Mouse (Mus musculus): ENCODE data around the gene Acox3. TPM values are rescaled to one million over a fixed set of nuclear protein-coding genes. Genes with fewer than 3 reads are reported as not detected.

Acox3 gene
- polyA plus RNA-seq, 1 experiment from 2014 or later = 19.7 TPM

DNA sequence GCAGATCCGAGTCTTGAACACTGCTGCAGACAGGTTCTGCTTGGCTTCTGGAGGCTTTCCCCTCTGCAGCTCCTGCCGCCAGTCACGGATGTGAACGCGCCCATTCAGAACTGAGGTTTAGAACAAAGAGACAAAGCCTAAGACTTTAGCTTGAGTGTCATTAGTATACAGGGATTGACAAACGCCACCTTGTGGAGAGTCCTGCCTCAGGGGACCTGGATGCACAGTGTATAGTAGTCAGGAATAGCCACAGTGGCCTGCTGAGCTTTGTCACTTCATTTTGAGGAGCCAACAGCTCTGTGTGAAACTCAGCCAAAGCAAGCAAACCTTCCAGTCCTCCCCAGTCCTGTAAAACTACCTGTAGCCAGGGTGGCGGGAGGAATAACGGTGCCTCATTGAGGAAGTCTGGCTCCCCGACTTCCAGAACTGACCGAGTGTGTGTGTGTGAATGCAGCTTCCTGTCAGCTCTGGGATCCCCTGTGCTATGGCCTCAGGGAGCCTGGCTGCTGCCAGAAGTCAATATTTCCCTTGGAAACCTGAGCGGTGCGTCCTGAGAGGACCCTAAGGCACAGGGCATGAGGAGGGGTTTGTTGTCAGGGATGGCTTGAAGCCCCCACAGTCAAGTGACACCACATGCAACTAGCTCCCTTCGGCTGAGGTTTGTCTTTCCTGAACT, 24.8 kb upstream of the Acox3 start:
- Histone ChIP-seq H3K27me3 (replicated peaks; ENCODE audit: control insufficient read depth, insufficient read depth, low read length) (no peaks in the 10 kb centered on the region), H3K4me2 (replicated peaks; ENCODE audit: low read depth) (no peak overlapping the region), H3K27ac (ENCODE audit: low read depth, low read length) (no peak overlapping the region), H3K36me3 (ENCODE audit: control insufficient read depth, insufficient read depth) (peaks cover 56% of the 10 kb centered on the region), H3K4me1 (replicated peaks; ENCODE audit: control insufficient read depth, insufficient read depth, low read length) (no peaks in the 10 kb centered on the region), H3K9me3 (ENCODE audit: control insufficient read depth) (no peaks in the 10 kb centered on the region), H3K9ac (ENCODE audit: low read depth, low read length) (no peak overlapping the region), H3K4me3 (ENCODE audit: low read depth, low read length) (no peak overlapping the region)
- no peak for ATAC-seq
- peak; percentile 62 for TF ChIP-seq CTCF (IDR thresholded peaks at IDR 0.05; ENCODE audit: low read depth)
- 81% methylated on average over 13 of the region's 13 CpGs for WGBS

DNA sequence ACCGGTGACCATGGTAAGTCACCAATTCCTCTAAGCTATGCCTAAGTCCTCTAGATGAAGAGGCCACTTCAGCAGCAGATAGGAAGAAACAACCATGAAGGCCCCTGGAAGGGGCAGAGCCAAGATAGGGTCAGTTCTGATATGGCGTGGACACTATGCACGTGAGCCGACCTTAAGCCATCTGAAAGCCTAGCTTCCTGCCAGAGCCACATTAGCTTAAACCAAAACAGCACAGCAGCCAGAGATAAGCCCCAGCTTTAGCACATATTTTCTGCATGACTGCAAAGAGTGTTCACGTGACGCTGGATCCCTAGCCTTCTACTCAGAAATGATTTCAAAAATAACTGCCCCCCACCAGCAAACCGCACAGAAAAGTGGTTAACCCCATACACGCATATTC, 23.4 kb upstream of the Acox3 start:
- Histone ChIP-seq H3K4me1 (replicated peaks; ENCODE audit: control insufficient read depth, insufficient read depth, low read length) (no peaks in the 10 kb centered on the region), H3K9ac (ENCODE audit: low read depth, low read length) (no peak overlapping the region), H3K27me3 (replicated peaks; ENCODE audit: control insufficient read depth, insufficient read depth, low read length) (no peaks in the 10 kb centered on the region), H3K36me3 (ENCODE audit: control insufficient read depth, insufficient read depth) (peaks cover 68% of the 10 kb centered on the region), H3K27ac (ENCODE audit: low read depth, low read length) (no peak overlapping the region), H3K9me3 (ENCODE audit: control insufficient read depth) (no peaks in the 10 kb centered on the region), H3K4me2 (replicated peaks; ENCODE audit: low read depth) (no peak overlapping the region), H3K4me3 (ENCODE audit: low read depth, low read length) (no peak overlapping the region)
- ATAC-seq = no peak
- WGBS = 74% methylated on average over 8 of the region's 8 CpGs
- TF ChIP-seq CTCF (IDR thresholded peaks at IDR 0.05; ENCODE audit: low read depth) = no peak

DNA sequence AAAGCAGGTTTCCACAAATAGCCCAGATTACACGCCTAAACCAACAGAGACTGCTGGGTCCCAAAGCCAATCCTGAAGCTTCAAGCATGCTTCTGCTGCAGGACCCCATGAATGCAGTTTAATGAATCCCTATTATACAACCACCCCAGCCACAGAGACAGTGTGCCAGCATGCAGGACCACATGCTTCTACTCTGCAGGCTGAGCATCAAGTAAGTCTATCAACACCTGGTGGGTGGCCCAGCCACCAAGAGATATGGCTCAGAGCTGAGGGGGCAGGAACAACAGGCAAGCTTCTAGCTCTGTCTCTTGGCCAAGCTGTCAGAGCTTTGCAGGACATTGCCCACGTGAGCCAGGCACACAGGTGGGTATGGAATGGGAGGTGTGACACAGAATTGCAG, 20.2 kb upstream of the Acox3 start:
- Histone ChIP-seq H3K4me3 (ENCODE audit: low read depth, low read length) (no peak overlapping the region), H3K4me1 (replicated peaks; ENCODE audit: control insufficient read depth, insufficient read depth, low read length) (no peaks in the 10 kb centered on the region), H3K27me3 (replicated peaks; ENCODE audit: control insufficient read depth, insufficient read depth, low read length) (no peaks in the 10 kb centered on the region), H3K36me3 (ENCODE audit: control insufficient read depth, insufficient read depth) (peaks cover 82% of the 10 kb centered on the region), H3K4me2 (replicated peaks; ENCODE audit: low read depth) (no peak overlapping the region), H3K27ac (ENCODE audit: low read depth, low read length) (no peak overlapping the region), H3K9ac (ENCODE audit: low read depth, low read length) (no peak overlapping the region), H3K9me3 (ENCODE audit: control insufficient read depth) (no peaks in the 10 kb centered on the region)
- no peak for ATAC-seq
- 100% methylated on average over 2 of the region's 2 CpGs for WGBS
- no peak for TF ChIP-seq CTCF (IDR thresholded peaks at IDR 0.05; ENCODE audit: low read depth)

DNA sequence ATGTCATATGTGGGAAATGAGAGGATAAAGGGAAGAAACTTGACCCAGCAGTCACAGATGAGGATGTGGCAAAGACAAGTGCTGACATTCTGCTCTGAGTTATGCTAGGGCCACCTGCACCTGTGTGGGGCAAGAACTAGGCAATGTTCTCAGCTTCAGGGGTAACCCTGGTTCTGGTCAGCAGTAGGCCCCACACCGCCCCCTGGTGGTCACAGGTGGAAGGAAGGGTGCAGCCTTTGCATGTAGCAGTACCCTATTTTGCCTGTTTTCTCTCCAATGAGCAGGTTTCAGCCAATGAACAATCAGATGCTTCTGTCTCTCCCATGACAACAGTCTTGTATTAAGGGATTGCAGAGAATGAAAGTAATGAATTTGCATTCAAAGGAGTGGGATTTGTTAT, 19.4 kb upstream of the Acox3 start:
- Histone ChIP-seq H3K36me3 (ENCODE audit: control insufficient read depth, insufficient read depth) (peaks cover 83% of the 10 kb centered on the region), H3K4me3 (ENCODE audit: low read depth, low read length) (no peak overlapping the region), H3K9ac (ENCODE audit: low read depth, low read length) (no peak overlapping the region), H3K27me3 (replicated peaks; ENCODE audit: control insufficient read depth, insufficient read depth, low read length) (no peaks in the 10 kb centered on the region), H3K9me3 (ENCODE audit: control insufficient read depth) (no peaks in the 10 kb centered on the region), H3K27ac (ENCODE audit: low read depth, low read length) (no peak overlapping the region), H3K4me1 (replicated peaks; ENCODE audit: control insufficient read depth, insufficient read depth, low read length) (no peaks in the 10 kb centered on the region), H3K4me2 (replicated peaks; ENCODE audit: low read depth) (no peak overlapping the region)
- TF ChIP-seq CTCF (IDR thresholded peaks at IDR 0.05; ENCODE audit: low read depth) = peak; percentile 98
- ATAC-seq = no peak
- 0% methylated on average over 1 of the region's 1 CpGs for WGBS

DNA sequence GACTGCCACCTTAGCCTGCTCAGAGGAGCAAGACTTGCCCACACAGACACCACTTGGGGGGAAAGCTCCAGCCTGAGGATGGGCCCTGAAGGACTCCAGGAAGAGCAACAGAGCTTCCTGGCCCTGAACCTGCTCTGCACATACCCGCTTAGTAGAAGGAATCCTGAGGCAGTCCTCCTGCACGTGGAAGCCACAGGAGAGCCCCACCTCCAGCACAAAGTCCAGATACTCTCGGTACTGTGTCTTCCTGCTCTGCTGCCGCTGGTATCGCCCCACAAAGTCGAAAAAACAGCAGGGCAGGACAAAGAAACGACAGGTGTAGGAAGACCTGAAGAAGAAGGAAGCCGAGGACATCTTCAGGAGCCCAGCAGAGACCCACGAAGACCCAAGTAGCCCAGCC, 17.6 kb upstream of the Acox3 start:
- WGBS = 40% methylated on average over 9 of the region's 9 CpGs
- H3K27ac ChIP-seq (ENCODE audit: low read depth, low read length) = peak overlapping the region; percentile 58

DNA sequence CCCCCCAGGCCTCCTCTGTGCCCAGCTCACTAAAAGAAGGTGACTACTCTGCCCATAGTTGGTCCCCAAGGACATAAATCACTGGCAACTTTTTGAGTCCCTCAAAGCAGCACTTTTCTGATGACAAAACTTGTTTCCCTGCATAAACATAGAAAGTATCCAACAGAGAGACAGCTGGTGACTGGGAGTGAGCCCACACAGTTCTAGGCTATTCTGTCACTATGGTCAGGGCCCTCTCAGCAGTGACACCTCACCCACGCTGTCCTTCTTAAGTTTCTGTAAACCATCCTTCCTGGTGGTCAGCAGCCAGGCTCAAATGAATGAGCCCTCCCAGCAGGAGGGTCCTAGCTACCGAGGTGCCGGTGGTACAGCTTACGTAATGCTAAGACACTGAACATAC, 16.2 kb upstream of the Acox3 start:
- peaks cover 83% of the 10 kb centered on the region for H3K36me3 ChIP-seq (ENCODE audit: control insufficient read depth, insufficient read depth)

More for the DNA sequence above, 17.6 kb upstream of the Acox3 start:
- TF ChIP-seq CTCF (IDR thresholded peaks at IDR 0.05; ENCODE audit: low read depth) = no peak
- H3K4me3 ChIP-seq (ENCODE audit: low read depth, low read length) = no peak overlapping the region
- peak overlapping the region; percentile 27; the same call in 1 of the 2 replicates for H3K4me2 ChIP-seq (replicated peaks; ENCODE audit: low read depth)
- no peaks in the 10 kb centered on the region for H3K27me3 ChIP-seq (replicated peaks; ENCODE audit: control insufficient read depth, insufficient read depth, low read length)
- H3K4me1 ChIP-seq (replicated peaks; ENCODE audit: control insufficient read depth, insufficient read depth, low read length) = no peaks in the 10 kb centered on the region
- peaks cover 90% of the 10 kb centered on the region for H3K36me3 ChIP-seq (ENCODE audit: control insufficient read depth, insufficient read depth)
- H3K9me3 ChIP-seq (ENCODE audit: control insufficient read depth) = no peaks in the 10 kb centered on the region
- ATAC-seq = peak; percentile 87
- H3K9ac ChIP-seq (ENCODE audit: low read depth, low read length) = no peak overlapping the region

More for the DNA sequence above, 16.2 kb upstream of the Acox3 start:
- no peak for ATAC-seq
- H3K4me2 ChIP-seq (replicated peaks; ENCODE audit: low read depth) = no peak overlapping the region
- no peaks in the 10 kb centered on the region for H3K4me1 ChIP-seq (replicated peaks; ENCODE audit: control insufficient read depth, insufficient read depth, low read length)
- no peaks in the 10 kb centered on the region for H3K9me3 ChIP-seq (ENCODE audit: control insufficient read depth)
- H3K4me3 ChIP-seq (ENCODE audit: low read depth, low read length) = no peak overlapping the region
- no peak overlapping the region for H3K9ac ChIP-seq (ENCODE audit: low read depth, low read length)
- no peak for TF ChIP-seq CTCF (IDR thresholded peaks at IDR 0.05; ENCODE audit: low read depth)
- H3K27ac ChIP-seq (ENCODE audit: low read depth, low read length) = no peak overlapping the region
- H3K27me3 ChIP-seq (replicated peaks; ENCODE audit: control insufficient read depth, insufficient read depth, low read length) = no peaks in the 10 kb centered on the region
- 93% methylated on average over 4 of the region's 4 CpGs for WGBS
